Mouse (Mus musculus) myocyte (in vitro differentiated cells): ENCODE measurements around the gene Kxd1.

Source experiments
- POLR2A ChIP-seq: IDR thresholded peaks from one replicate; pipeline ENCODE4 v1.6.1; 2011; ENCODE audit warnings: low read depth, mild to moderate bottlenecking, control low read depth, moderate library complexity; ENCODE audit not compliant: insufficient read length
- REST ChIP-seq: IDR thresholded peaks from one replicate; pipeline ENCODE4 v1.6.1; 2011; ENCODE audit warnings: mild to moderate bottlenecking, control low read depth, moderate library complexity; ENCODE audit not compliant: insufficient read depth, insufficient read length
- USF1 ChIP-seq: IDR thresholded peaks from one replicate; pipeline ENCODE4 v1.6.1; 2011; ENCODE audit warnings: low read depth, mild to moderate bottlenecking, control low read depth, moderate library complexity

- no peak for TF ChIP-seq REST
- no peak for TF ChIP-seq USF1
- no peak for TF ChIP-seq POLR2A
Measured at GRCm38 (mm10) chr8:70504291-70504716, 23.5 kb downstream of the Kxd1 start.
